Mouse (Mus musculus) stomach, embryonic 14.5 days (tissue): ENCODE measurements around the gene Mcm6. TPM values are rescaled to one million over a fixed set of nuclear protein-coding genes. Genes with fewer than 3 reads are reported as not detected.

ENCODE experiments used
- ATAC-seq: fragments of 200-750 bp; cut with Nextera tagmentation; 2 replicates; pipeline ENCODE4 v1.8.0; 2017; ENCODE audit warnings: low read depth, moderate TSS enrichment; ENCODE audit not compliant: insufficient number of reproducible peaks, insufficient read depth, low FRiP score
- H3K27ac ChIP-seq: fragments of 300-500 bp; sonication (generic); 2 replicates; pipeline ENCODE4 v1.5.1; 2014; ENCODE audit warnings: mild to moderate bottlenecking, low read length, moderate library complexity, mixed read lengths
- H3K27me3 ChIP-seq: fragments of 300-500 bp; sonication (generic); 2 replicates; pipeline ENCODE4 v1.6.1; 2014; ENCODE audit warnings: low read length, control low read depth, mixed read lengths; ENCODE audit not compliant: control insufficient read depth, insufficient read depth
- H3K36me3 ChIP-seq: fragments of 300-500 bp; sonication (generic); 2 replicates; pipeline ENCODE4 v1.6.1; 2014; ENCODE audit warnings: mild to moderate bottlenecking, control low read depth, low read length, moderate library complexity, mixed read lengths; ENCODE audit not compliant: control insufficient read depth, insufficient read depth
- H3K4me1 ChIP-seq: fragments of 300-500 bp; sonication (generic); 2 replicates; pipeline ENCODE4 v1.6.1; 2014; ENCODE audit warnings: low read length, control low read depth, mixed read lengths; ENCODE audit not compliant: control insufficient read depth, insufficient read depth
- H3K4me2 ChIP-seq: fragments of 300-500 bp; sonication (generic); replicated peaks from 2 replicates; pipeline ENCODE4 v1.6.1; 2014; ENCODE audit warnings: low read depth, low read length, control low read depth
- H3K4me3 ChIP-seq: fragments of 300-500 bp; sonication (generic); 2 replicates; pipeline ENCODE4 v1.5.1; 2014; ENCODE audit warnings: low read depth, low read length, control low read depth
- H3K9ac ChIP-seq: fragments of 300-500 bp; sonication (generic); replicated peaks from 2 replicates; pipeline ENCODE4 v1.6.1; 2014; ENCODE audit warnings: low read depth, mild to moderate bottlenecking, control low read depth, low read length, moderate library complexity, mixed read lengths
- H3K9me3 ChIP-seq: fragments of 300-500 bp; sonication (generic); 2 replicates; pipeline ENCODE4 v1.6.1; 2016; ENCODE audit warnings: low read depth, low read length, control low read depth; ENCODE audit not compliant: control insufficient read depth
- WGBS: fragments of 180-500 bp; shearing (Covaris S2); extraction: QIAGEN DNeasy Blood & Tissue Kit; methylation state at CpG from one replicate; pipeline ENCODE4 v1.1.7; 2014; 5-methylcytosine and 5-hydroxymethylcytosine counted together
- polyA plus RNA-seq: library from polyadenylated mRNA; unstranded; fragments of >200 nt; fragmentation: Nextera tagmentation; extraction: Ambion mirVana; gene quantifications from 2 replicates; pipeline ENCODE4 v1.2.1, GENCODE M21; 2014

Mcm6 gene
- polyA plus RNA-seq, 1 experiment from 2014 or later = 252 TPM

DNA sequence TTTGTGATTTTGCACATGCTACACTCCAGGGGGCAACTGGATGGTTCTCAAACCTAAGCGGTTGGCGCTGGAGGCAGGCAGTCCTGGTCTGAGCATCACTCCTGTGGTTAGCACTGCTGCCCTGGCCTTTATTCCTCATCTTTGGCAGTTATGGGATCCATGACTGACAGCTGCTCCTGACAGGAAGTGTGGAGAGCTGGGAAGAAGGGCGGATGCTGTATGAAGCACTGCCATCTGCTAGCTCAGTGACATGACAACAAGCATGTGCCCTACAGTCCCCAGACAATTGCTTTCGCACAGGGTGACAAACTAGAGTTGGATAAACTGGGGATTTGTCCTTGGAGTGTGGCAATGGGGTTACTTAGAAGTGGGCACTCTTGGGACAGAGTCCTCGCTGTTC lies 69.2 kb downstream of the Mcm6 start:
- H3K9ac ChIP-seq = no peak overlapping the region

DNA sequence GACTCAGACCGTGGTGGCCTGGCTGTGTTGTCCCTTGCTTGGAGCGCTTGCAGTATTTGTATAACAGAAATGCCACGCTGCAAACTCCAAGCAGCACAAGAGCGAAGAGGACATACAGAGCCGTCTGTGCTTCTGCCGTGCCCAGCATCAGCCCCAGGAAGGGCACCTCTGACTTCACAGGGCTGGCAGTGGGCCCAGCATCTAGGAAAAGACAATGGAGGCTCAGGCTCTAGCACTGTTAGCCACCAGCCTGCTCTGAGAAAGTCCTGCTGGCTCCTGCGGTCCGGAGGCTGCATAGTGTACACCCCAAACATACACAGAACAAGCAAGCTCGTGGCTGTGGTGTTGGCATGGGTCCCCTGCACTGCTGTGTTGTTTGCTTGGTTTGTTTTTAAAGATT lies 74.3 kb downstream of the Mcm6 start:
- Histone ChIP-seq H3K9ac (no peak overlapping the region), H3K27me3 (no peaks in the 10 kb centered on the region), H3K27ac (no peak overlapping the region), H3K4me3 (no peak overlapping the region), H3K9me3 (no peaks in the 10 kb centered on the region), H3K36me3 (no peaks in the 10 kb centered on the region), H3K4me1 (no peaks in the 10 kb centered on the region), H3K4me2 (no peak overlapping the region)
- no peak for ATAC-seq
- WGBS = 87% methylated on average over 9 of the region's 9 CpGs

More for the DNA sequence above, 69.2 kb downstream of the Mcm6 start:
- no peaks in the 10 kb centered on the region for H3K9me3 ChIP-seq
- H3K4me1 ChIP-seq = no peaks in the 10 kb centered on the region
- H3K4me3 ChIP-seq = no peak overlapping the region
- 88% methylated on average over 5 of the region's 5 CpGs for WGBS
- no peak overlapping the region for H3K27ac ChIP-seq
- no peak overlapping the region for H3K4me2 ChIP-seq
- no peaks in the 10 kb centered on the region for H3K27me3 ChIP-seq
- H3K36me3 ChIP-seq = no peaks in the 10 kb centered on the region
- no peak for ATAC-seq

- H3K27ac ChIP-seq = no peak overlapping the region
- 88% methylated on average over 8 of the region's 8 CpGs for WGBS
- H3K36me3 ChIP-seq = no peaks in the 10 kb centered on the region; the same call in 1 of the 2 replicates
- H3K4me1 ChIP-seq = no peaks in the 10 kb centered on the region
- H3K9me3 ChIP-seq = no peaks in the 10 kb centered on the region
- no peak overlapping the region for H3K9ac ChIP-seq
- no peak overlapping the region for H3K4me2 ChIP-seq
- ATAC-seq = no peak
- no peak overlapping the region for H3K4me3 ChIP-seq
- H3K27me3 ChIP-seq = no peaks in the 10 kb centered on the region
Measured at GRCm38 (mm10) chr1:128284157-128284690, 75.2 kb downstream of the Mcm6 start.

GRCm38 (mm10) chr1:128282924-128283323 lies 76.5 kb downstream of the Mcm6 start:
- no peaks in the 10 kb centered on the region for H3K9me3 ChIP-seq
- WGBS = 97% methylated on average over 3 of the region's 3 CpGs
- no peak overlapping the region for H3K4me3 ChIP-seq
- peaks cover 8% of the 10 kb centered on the region for H3K36me3 ChIP-seq
- no peaks in the 10 kb centered on the region for H3K27me3 ChIP-seq
- ATAC-seq = no peak
- no peak overlapping the region for H3K9ac ChIP-seq
- no peak overlapping the region for H3K27ac ChIP-seq
- no peaks in the 10 kb centered on the region for H3K4me1 ChIP-seq
- H3K4me2 ChIP-seq = no peak overlapping the region

DNA sequence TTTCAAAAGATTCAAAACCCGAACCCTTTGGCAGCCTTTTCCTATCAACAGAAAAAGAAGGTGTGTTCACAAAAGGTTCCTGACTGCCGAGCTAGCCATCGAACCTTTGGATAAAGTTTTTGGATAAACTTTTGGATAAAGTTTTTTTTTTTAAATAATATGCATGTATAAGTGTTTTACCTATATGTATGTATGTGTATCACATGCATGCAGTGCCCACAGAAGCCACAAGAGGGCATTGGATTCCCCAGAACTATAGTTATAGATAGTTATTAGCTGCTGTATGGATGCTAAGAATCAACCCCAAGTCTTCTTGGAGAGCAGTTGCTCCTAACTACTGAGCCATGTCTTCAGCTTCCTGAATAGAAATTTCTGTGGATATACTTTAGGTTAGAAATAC lies 77.7 kb downstream of the Mcm6 start:
- Histone ChIP-seq H3K27ac (no peak overlapping the region), H3K9ac (no peak overlapping the region), H3K27me3 (no peaks in the 10 kb centered on the region), H3K4me3 (no peak overlapping the region), H3K9me3 (no peaks in the 10 kb centered on the region), H3K36me3 (peaks cover 19% of the 10 kb centered on the region), H3K4me1 (no peaks in the 10 kb centered on the region), H3K4me2 (no peak overlapping the region)
- no peak for ATAC-seq
- 94% methylated on average over 3 of the region's 3 CpGs for WGBS

Other genes with a start within 250 kb of the Mcm6 start
- 65.4 and 69.3 TPM in 2 replicates for gene Ubxn4, start 115.7 kb downstream of the Mcm6 start, polyA plus RNA-seq
- gene Lct, start 31.3 kb downstream of the Mcm6 start, polyA plus RNA-seq = 0.14 TPM in 2 replicates
- 97.8 and 105 TPM in 2 replicates for gene Dars, start 57.7 kb upstream of the Mcm6 start, polyA plus RNA-seq
- gene Cxcr4, start 232.6 kb upstream of the Mcm6 start, polyA plus RNA-seq = 12.8 and 14.1 TPM in 2 replicates